Mouse (Mus musculus): ENCODE results near the gene Ostc.

- no peak for TF ChIP-seq CTCF (IDR thresholded peaks at IDR 0.05; ENCODE audit: low read depth, low read length)
- TF ChIP-seq POLR2A (IDR thresholded peaks at IDR 0.05; ENCODE audit: borderline replicate concordance, low read depth, low read length): no peak
Measured at GRCm38 (mm10) chr3:130662496-130662895, 46.7 kb downstream of the Ostc start.

Measured in bone marrow macrophage, adult 2 months (primary cell).